Mouse (Mus musculus) left cerebral cortex, adult 9 months (tissue): Measurements from ENCODE around the gene Tssk1.

Experiments
- DNase-seq, 2 experiments: peaks; one replicate each; pipeline ENCODE4 v3.0.0; 2022; ENCODE audit warnings: low spot score in 2 of 2

The Tssk1 gene

GRCm38 (mm10) chr16:17893923-17894322, at the start of gene Tssk1:
Tssk1 (plus strand) TSS chr16:17894223.
- DNase-seq = no peak

- no peak for DNase-seq
These were observed 45.6 kb upstream of the Tssk1 start for GRCm38 (mm10) chr16:17848431-17848830.

GRCm38 (mm10) chr16:17848928-17849327, 45.1 kb upstream of the Tssk1 start:
- peak in 1 of 2 experiments; percentile 71 for DNase-seq

- no peak for DNase-seq
These were observed 44.5 kb upstream of the Tssk1 start for GRCm38 (mm10) chr16:17849486-17849885.

GRCm38 (mm10) chr16:17851331-17851730, 42.7 kb upstream of the Tssk1 start:
- DNase-seq = no peak

GRCm38 (mm10) chr16:17851860-17852259, 42.2 kb upstream of the Tssk1 start:
- no peak for DNase-seq

- DNase-seq = no peak
These were observed 40.8 kb upstream of the Tssk1 start for GRCm38 (mm10) chr16:17853263-17853662.

GRCm38 (mm10) chr16:17857157-17857556, 36.9 kb upstream of the Tssk1 start:
- no peak for DNase-seq

GRCm38 (mm10) chr16:17858592-17858991, 35.4 kb upstream of the Tssk1 start:
- no peak for DNase-seq

GRCm38 (mm10) chr16:17865293-17865692, 28.7 kb upstream of the Tssk1 start:
- DNase-seq = no peak

- DNase-seq = no peak
These were observed 28.3 kb upstream of the Tssk1 start for GRCm38 (mm10) chr16:17865770-17866169.

GRCm38 (mm10) chr16:17871248-17871647, 22.8 kb upstream of the Tssk1 start:
- no peak for DNase-seq

GRCm38 (mm10) chr16:17872995-17873394, 21.0 kb upstream of the Tssk1 start:
- no peak for DNase-seq

GRCm38 (mm10) chr16:17875174-17875573, 18.8 kb upstream of the Tssk1 start:
- DNase-seq = no peak

- DNase-seq = no peak
These were observed 17.9 kb upstream of the Tssk1 start for GRCm38 (mm10) chr16:17876096-17876495.

- peak in 1 of 2 experiments; percentile 39 for DNase-seq
These were observed 14.5 kb upstream of the Tssk1 start for GRCm38 (mm10) chr16:17879571-17879970.

GRCm38 (mm10) chr16:17882196-17882595, 11.8 kb upstream of the Tssk1 start:
- no peak for DNase-seq

GRCm38 (mm10) chr16:17884116-17884515, 9.9 kb upstream of the Tssk1 start:
- no peak for DNase-seq

GRCm38 (mm10) chr16:17889689-17890341, 4.2 kb upstream of the Tssk1 start:
- no peak for DNase-seq

GRCm38 (mm10) chr16:17890342-17890727, 3.7 kb upstream of the Tssk1 start:
- no peak for DNase-seq

GRCm38 (mm10) chr16:17890917-17891566, 3.0 kb upstream of the Tssk1 start:
- peak in 1 of 2 experiments; percentile 48 for DNase-seq

- DNase-seq = peak; percentile 96 to 98
These were observed 2.5 kb upstream of the Tssk1 start, which contains the start of gene Gm20518 for GRCm38 (mm10) chr16:17891567-17891959. Gm20518 (minus strand) TSS chr16:17891671.

GRCm38 (mm10) chr16:17892606-17893005, 1.4 kb upstream of the Tssk1 start:
- no peak for DNase-seq
